Mouse (Mus musculus): ENCODE measurements around the gene Rbm33.
A peak's percentile ranks its signal among the peaks of the same experiment; 100 is the strongest.

The Rbm33 gene

DNA sequence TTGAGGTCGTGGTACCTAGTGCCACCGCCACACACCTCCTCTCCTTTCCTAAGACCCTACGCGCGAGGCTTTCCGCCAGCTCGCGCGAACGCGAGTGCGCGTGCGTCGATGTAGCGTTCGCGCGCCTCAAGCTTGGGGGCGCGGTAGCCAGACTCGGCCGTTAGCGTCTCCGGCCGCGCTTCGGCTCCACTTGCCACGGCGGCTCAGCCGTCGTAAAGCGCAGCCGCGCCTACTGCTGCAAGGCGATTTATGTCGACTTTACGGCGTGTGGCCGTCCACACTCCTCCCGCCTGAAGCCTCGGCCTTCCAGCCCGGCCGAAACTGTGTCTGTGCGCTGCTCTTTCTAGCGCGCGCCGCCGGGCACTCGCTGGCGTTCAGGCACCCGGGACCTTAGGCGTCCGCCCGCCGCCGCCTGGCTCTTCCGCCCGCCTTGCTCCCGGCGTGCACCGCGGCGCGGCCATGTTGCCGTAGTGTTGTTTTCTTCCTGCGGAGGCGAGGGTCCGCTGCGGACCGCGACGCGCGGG lies at the start of gene Rbm33:
TSS of gene Rbm33 (plus strand) at position 400 of the 524 bp plus-strand sequence.
- peak; percentile 83 for DNase-seq (ENCODE audit: low spot score)

GRCm38 (mm10) chr5:28267576-28267975 lies 49.3 kb upstream of the Rbm33 start:
- no peak for DNase-seq (ENCODE audit: low spot score)

GRCm38 (mm10) chr5:28269469-28269991 lies 47.4 kb upstream of the Rbm33 start:
- DNase-seq (ENCODE audit: low spot score) = peak; percentile 81

GRCm38 (mm10) chr5:28272836-28273235 lies 44.1 kb upstream of the Rbm33 start:
- DNase-seq (ENCODE audit: low spot score) = no peak

- DNase-seq (ENCODE audit: low spot score) = no peak
Observed at GRCm38 (mm10) chr5:28277279-28277678, 39.6 kb upstream of the Rbm33 start.

- no peak for DNase-seq (ENCODE audit: low spot score)
Observed at GRCm38 (mm10) chr5:28289111-28289510, 27.8 kb upstream of the Rbm33 start.

- DNase-seq (ENCODE audit: low spot score) = no peak
Observed at GRCm38 (mm10) chr5:28290630-28291029, 26.3 kb upstream of the Rbm33 start.

DNA sequence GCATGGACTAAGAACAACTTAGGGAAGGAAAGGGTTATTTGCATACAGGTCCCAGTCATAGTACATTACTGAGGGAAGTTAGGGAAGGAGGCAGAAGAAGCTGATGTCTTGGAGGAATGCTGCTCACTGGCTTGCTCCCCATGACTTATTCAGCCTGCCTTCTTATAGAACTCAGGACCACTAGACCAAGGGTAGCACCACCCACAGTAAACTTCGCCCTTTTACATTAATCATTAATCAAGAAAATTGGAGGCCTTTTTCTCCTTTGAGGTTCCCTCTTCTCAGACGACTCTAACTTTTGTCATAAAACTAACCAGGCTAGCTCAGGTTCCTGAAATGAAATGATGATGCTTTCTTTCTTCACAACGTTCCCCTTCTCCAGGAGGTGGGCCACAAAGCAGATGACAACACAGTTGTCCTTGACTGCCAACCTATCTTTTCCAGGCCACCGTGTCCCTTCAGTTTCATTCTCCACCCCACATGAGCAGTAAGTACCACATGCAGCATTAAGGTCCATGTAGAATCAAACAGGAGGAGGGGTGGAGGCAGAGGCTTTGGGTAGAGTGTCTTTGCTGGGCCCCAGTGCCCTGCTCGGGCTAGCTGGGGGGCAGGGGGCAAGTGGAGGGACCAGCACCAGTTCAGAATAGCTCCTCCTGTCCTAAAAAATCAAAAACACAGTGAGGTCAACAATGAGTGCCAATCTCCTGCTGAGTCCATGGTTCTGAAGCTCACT lies 25.6 kb upstream of the Rbm33 start:
- no peak for DNase-seq (ENCODE audit: low spot score)

DNA sequence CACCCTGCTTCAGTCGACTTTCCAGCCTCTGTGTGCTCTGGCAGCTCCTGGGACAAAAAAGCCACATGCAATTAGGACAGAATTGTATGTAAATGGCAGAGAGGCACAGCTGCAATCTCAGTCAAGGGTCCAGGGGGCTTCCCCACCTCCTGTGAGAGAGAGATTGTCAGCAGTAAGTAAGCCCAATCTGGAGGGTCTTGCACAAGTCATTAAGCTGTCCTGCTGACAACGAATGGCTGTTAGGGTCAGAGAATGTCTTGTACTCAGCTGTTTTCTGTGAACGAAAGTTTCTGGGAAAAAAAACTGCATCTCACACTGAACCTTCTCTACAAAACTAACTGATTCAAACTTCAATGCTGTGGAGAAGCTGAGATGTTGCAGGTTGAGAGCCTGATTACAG lies 24.6 kb upstream of the Rbm33 start:
- no peak for DNase-seq (ENCODE audit: low spot score)

- peak; percentile 79 for DNase-seq (ENCODE audit: low spot score)
Observed at GRCm38 (mm10) chr5:28293990-28294389, 22.9 kb upstream of the Rbm33 start.

DNA sequence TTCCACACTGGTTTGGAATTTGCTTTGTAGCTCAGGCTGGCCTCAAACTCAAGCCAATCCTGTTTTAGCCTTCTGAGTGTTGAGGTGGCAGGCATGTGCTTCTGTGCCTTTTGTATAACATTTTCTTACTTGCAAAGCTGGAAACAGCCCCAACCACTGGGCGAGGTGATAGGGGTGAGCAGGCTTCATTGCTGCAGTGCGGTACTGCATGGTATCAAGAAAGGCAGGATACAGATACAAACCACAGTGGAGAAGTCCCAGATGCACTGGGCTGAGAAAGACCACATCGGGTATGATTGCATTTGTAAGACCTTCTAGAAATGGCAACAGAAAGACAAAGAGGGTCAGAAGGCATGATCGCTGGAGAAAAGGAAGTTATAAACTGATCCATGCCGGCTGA lies 18.8 kb upstream of the Rbm33 start:
- no peak for DNase-seq (ENCODE audit: low spot score)

DNA sequence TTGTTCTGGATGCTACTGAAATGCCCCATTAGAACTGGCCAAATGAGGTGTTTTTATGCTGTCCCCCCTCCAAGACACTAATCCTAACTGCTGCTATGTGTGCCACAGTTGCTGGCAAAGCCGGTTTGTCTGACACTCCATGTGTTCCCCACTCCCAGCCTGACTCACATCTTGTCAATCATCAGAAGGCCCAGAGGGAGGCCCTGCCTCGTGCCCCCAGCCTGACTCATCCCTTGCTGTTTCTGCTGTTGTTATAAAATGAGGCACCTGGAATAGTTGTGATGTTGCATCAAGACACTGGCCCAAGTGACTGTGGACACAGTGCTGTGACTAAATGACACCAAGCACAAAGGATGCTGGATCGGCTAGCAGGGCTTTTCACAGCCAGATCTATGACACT lies 18.2 kb upstream of the Rbm33 start:
- DNase-seq (ENCODE audit: low spot score) = no peak

DNA sequence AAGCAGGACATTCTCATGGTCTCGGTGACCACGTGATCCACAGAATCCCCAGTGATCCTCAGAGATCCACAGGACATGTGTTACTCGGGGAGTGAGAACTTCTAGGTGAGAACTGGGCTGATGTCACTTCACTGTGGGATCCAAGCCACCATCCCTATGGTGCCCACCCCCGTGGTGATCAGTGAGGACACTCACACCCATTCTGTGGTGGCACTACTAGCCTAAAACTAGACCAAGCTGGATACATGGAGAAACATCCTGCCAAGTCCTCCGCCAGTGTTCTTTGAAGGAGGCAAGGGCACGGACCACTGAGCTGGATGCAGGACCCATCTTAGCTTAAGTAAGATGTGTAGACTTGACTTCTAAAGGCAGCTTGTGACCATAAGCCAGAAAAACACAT lies 17.6 kb upstream of the Rbm33 start:
- no peak for DNase-seq (ENCODE audit: low spot score)

- no peak for DNase-seq (ENCODE audit: low spot score)
Observed at GRCm38 (mm10) chr5:28302671-28303070, 14.2 kb upstream of the Rbm33 start.

GRCm38 (mm10) chr5:28304551-28304950 lies 12.4 kb upstream of the Rbm33 start:
- DNase-seq (ENCODE audit: low spot score) = no peak

GRCm38 (mm10) chr5:28315526-28315925 lies 1.4 kb upstream of the Rbm33 start:
- peak; percentile 83 for DNase-seq (ENCODE audit: low spot score)

GRCm38 (mm10) chr5:28316151-28316721 lies 685 bp upstream of the Rbm33 start:
- DNase-seq (ENCODE audit: low spot score) = no peak

- no peak for DNase-seq (ENCODE audit: low spot score)
Observed at GRCm38 (mm10) chr5:28317253-28317916, 464 bp downstream of the Rbm33 start.

DNA sequence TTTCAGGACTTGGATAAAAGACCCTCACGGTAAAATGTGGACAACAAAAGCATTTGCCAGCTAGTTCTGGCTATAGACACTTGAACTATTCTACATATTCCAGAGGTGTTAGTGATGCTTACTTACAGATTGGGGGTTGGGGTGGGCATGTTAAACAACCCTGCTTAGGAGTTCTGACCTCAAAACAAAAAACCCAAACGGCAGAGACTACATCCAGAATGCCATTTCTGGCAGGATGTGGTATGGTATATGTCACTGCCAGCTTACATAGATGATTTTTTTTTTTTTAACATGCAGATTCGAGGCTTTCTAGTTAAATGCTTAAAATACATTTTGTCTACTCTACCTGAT lies 971 bp downstream of the Rbm33 start:
- DNase-seq (ENCODE audit: low spot score) = peak; percentile 74

GRCm38 (mm10) chr5:28318671-28319070 lies 1.8 kb downstream of the Rbm33 start:
- DNase-seq (ENCODE audit: low spot score) = no peak

- DNase-seq (ENCODE audit: low spot score) = peak; percentile 27
Observed at GRCm38 (mm10) chr5:28321769-28322168, 4.8 kb downstream of the Rbm33 start.

DNA sequence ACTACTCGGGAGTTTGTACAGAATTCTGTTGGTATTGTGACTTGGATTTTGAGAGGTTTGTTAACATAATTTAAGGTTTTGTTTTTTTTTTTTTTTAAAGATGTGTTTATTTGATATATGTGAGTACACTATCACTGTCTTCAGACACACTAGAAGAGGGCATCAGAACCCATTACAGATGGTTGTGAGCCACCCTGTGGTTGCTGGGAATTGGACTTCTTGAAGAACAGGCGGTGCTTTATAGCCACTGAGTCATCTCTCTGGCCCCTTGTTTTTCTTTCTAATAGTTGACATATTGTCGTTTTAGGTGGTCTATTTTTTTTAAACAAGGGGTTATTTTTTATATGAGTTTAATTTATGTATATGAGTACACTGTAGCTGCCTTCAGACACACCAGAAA lies 5.3 kb downstream of the Rbm33 start:
- DNase-seq (ENCODE audit: low spot score) = no peak

DNA sequence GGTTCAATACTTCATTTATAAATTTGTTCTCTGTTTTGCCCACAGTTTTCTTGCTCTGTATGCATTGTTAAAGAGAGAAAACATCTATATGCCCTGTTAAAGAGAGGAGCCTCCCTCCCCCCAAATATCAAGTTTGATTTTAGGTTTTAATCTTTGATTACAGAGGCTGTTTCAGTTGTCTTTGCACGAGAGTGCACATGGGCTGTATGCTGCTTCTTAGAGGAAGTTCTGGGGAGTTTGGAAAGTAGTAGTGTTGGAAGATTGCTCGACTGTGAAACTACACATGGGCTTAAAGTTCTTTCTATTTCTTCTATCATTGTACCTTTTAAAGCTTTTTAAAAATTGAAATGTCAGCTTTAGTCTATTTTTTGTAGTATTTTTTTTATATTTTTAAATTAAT lies 6.9 kb downstream of the Rbm33 start:
- DNase-seq (ENCODE audit: low spot score) = no peak
